ENCODE assay signal across 8 mouse cellular contexts in the genomic region with DNA sequence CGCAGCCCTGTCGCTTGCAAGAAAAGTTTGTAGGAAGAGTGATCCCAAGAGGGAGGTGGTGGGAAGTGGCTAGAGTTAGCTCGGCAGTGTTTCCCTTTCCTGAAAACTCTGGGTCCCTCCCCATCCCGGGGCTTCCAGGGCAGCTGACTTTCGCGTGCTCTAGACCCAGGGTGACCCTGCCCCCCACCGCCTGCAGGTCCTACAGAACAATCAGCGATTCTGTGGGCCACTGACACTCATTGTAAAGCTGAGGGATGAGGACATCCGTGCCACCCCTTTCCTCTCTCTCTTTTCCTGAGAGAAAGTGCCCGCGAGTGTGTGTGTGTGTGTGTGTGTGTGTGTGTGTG. TPM values are rescaled to one million over a fixed set of nuclear protein-coding genes. Genes with fewer than 3 reads are reported as not detected.
DNase-seq lines count a peak whose midpoint lies in the region; ATAC-seq and TF ChIP-seq lines count a peak whose summit lies in the region.

No protein-coding gene starts in this region.

- H3K27ac ChIP-seq in heart, embryonic 13.5 days (replicated peaks), result peak overlapping the region; percentile 98
- H3K27ac ChIP-seq in embryonic facial prominence, embryonic 12.5 days, result peak overlapping the region; percentile 70
- H3K27ac ChIP-seq in intestine, postnatal 0 days (ENCODE audit: low read depth, low read length), result peak overlapping the region; percentile 75
- peak overlapping the region; percentile 87 for H3K27ac ChIP-seq in midbrain, embryonic 10.5 days (replicated peaks)

- H3K4me1 ChIP-seq in heart, embryonic 13.5 days, result peaks cover 73% of the 10 kb centered on the region
- H3K4me1 ChIP-seq in E14TG2a.4 (replicated peaks; ENCODE audit: low read depth, low read length), result peaks cover 65% of the 10 kb centered on the region
- H3K4me1 ChIP-seq in embryonic facial prominence, embryonic 12.5 days, result peaks cover 50% of the 10 kb centered on the region
- peaks cover 14% of the 10 kb centered on the region; the same call in 1 of the 2 replicates for H3K4me1 ChIP-seq in intestine, postnatal 0 days (replicated peaks; ENCODE audit: control insufficient read depth, insufficient read depth, low read length)
- peaks cover 55% of the 10 kb centered on the region for H3K4me1 ChIP-seq in midbrain, embryonic 10.5 days

- no peaks in the 10 kb centered on the region for H3K27me3 ChIP-seq in heart, embryonic 13.5 days (replicated peaks)
- peaks cover 11% of the 10 kb centered on the region for H3K27me3 ChIP-seq in E14TG2a.4 (ENCODE audit: insufficient read depth, low read length)
- no peaks in the 10 kb centered on the region for H3K27me3 ChIP-seq in embryonic facial prominence, embryonic 12.5 days
- no peaks in the 10 kb centered on the region for H3K27me3 ChIP-seq in intestine, postnatal 0 days (replicated peaks; ENCODE audit: control insufficient read depth, insufficient read depth, low read length)
- H3K27me3 ChIP-seq in midbrain, embryonic 10.5 days (ENCODE audit: low read depth, poor library complexity, severe bottlenecking), result peaks cover 30% of the 10 kb centered on the region

- H3K9me3 ChIP-seq in heart, embryonic 13.5 days, result no peaks in the 10 kb centered on the region
- H3K9me3 ChIP-seq in E14TG2a.4 (ENCODE audit: low read length), result peaks cover 4% of the 10 kb centered on the region; the same call in 1 of the 2 replicates
- no peaks in the 10 kb centered on the region for H3K9me3 ChIP-seq in embryonic facial prominence, embryonic 12.5 days
- no peaks in the 10 kb centered on the region for H3K9me3 ChIP-seq in intestine, postnatal 0 days (ENCODE audit: control insufficient read depth)
- no peaks in the 10 kb centered on the region for H3K9me3 ChIP-seq in midbrain, embryonic 10.5 days (replicated peaks)

- no peak for DNase-seq in heart, postnatal 4 days
- DNase-seq in midbrain, embryonic 10.5 days (ENCODE audit: low spot score), result no peak
- DNase-seq in embryo, embryonic 10.5 days (ENCODE audit: low spot score), result no peak
- no peak for DNase-seq in testis, postnatal 10 days (ENCODE audit: low spot score)

- peak; percentile 18; the same call in 1 of the 2 replicates for ATAC-seq in heart, embryonic 13.5 days (ENCODE audit: extremely low read depth, insufficient number of reproducible peaks, low FRiP score, low TSS enrichment)
- ATAC-seq in embryonic facial prominence, embryonic 12.5 days (ENCODE audit: insufficient number of reproducible peaks, insufficient read depth, low FRiP score, low TSS enrichment), result no peak
- peak; percentile 34; the same call in 1 of the 2 replicates for ATAC-seq in intestine, postnatal 0 days

- TF ChIP-seq CTCF in E14TG2a.4 (conservative IDR thresholded peaks at IDR 0.05; ENCODE audit: low read length), result no peak
- TF ChIP-seq CTCF in intestine, postnatal 0 days (IDR thresholded peaks at IDR 0.05; ENCODE audit: low read depth), result no peak

- H3K36me3 ChIP-seq in heart, embryonic 13.5 days, result no peaks in the 10 kb centered on the region; the same call in 1 of the 2 replicates
- H3K36me3 ChIP-seq in E14TG2a.4 (ENCODE audit: insufficient read depth, low read length), result no peaks in the 10 kb centered on the region
- no peaks in the 10 kb centered on the region for H3K36me3 ChIP-seq in embryonic facial prominence, embryonic 12.5 days
- no peaks in the 10 kb centered on the region for H3K36me3 ChIP-seq in intestine, postnatal 0 days (ENCODE audit: control insufficient read depth, insufficient read depth)
- no peaks in the 10 kb centered on the region for H3K36me3 ChIP-seq in midbrain, embryonic 10.5 days

- peak overlapping the region; percentile 87 for H3K4me2 ChIP-seq in heart, embryonic 13.5 days
- H3K4me2 ChIP-seq in embryonic facial prominence, embryonic 12.5 days (replicated peaks), result peak overlapping the region; percentile 82
- peak overlapping the region; percentile 74 for H3K4me2 ChIP-seq in intestine, postnatal 0 days (replicated peaks; ENCODE audit: low read depth)

- H3K4me3 ChIP-seq in heart, embryonic 13.5 days, result peak overlapping the region; percentile 86
- H3K4me3 ChIP-seq in E14TG2a.4 (replicated peaks; ENCODE audit: low read length), result peak overlapping the region; percentile 84
- peak overlapping the region; percentile 60 for H3K4me3 ChIP-seq in embryonic facial prominence, embryonic 12.5 days
- H3K4me3 ChIP-seq in intestine, postnatal 0 days (ENCODE audit: low read depth, low read length), result peak overlapping the region; percentile 68
- peak overlapping the region; percentile 70 for H3K4me3 ChIP-seq in midbrain, embryonic 10.5 days

- H3K9ac ChIP-seq in heart, embryonic 13.5 days, result peak overlapping the region; percentile 96
- peak overlapping the region; percentile 71 for H3K9ac ChIP-seq in embryonic facial prominence, embryonic 12.5 days
- H3K9ac ChIP-seq in intestine, postnatal 0 days (ENCODE audit: low read depth, low read length), result peak overlapping the region; percentile 70

- 0% methylated on average over 11 of the region's 11 CpGs for WGBS in heart, embryonic 13.5 days
- WGBS in embryonic facial prominence, embryonic 12.5 days, result 0% methylated on average over 11 of the region's 11 CpGs
- WGBS in intestine, postnatal 0 days, result 1% methylated on average over 11 of the region's 11 CpGs
- WGBS in midbrain, embryonic 10.5 days, result 3% methylated on average over 11 of the region's 11 CpGs

RNA-seq across cellular contexts. Expression of a gene that starts 9.5 kb away (rescaled TPM):
- polyA plus RNA-seq in heart, embryonic 13.5 days (2015; fragmentation: Nextera tagmentation; extraction: Ambion mirVana), result 207 and 208 TPM in 2 replicates
- total RNA-seq in heart, postnatal 4 days (2021), result 100 to 1,000 TPM; 262 to 267 TPM
- polyA plus RNA-seq in embryonic facial prominence, embryonic 12.5 days (2016; fragmentation: Nextera tagmentation; extraction: Ambion mirVana), result 75.1 and 78.9 TPM in 2 replicates
- polyA plus RNA-seq in intestine, postnatal 0 days (2015; fragmentation: Nextera tagmentation; extraction: Ambion mirVana), result 284 and 285 TPM in 2 replicates
- 41.9 and 44.9 TPM in 2 replicates for polyA plus RNA-seq in midbrain, embryonic 10.5 days (2016; fragmentation: Nextera tagmentation; extraction: Ambion mirVana)

RNA-seq across cellular contexts. Expression of a gene that starts 36.6 kb away (rescaled TPM):
- polyA plus RNA-seq in heart, embryonic 13.5 days (2015; fragmentation: Nextera tagmentation; extraction: Ambion mirVana), result 67.1 and 75.3 TPM in 2 replicates
- 10 to 100 TPM; 40.7 to 43.8 TPM for total RNA-seq in heart, postnatal 4 days (2021)
- 52.8 and 55.0 TPM in 2 replicates for polyA plus RNA-seq in embryonic facial prominence, embryonic 12.5 days (2016; fragmentation: Nextera tagmentation; extraction: Ambion mirVana)
- 22.0 and 22.5 TPM in 2 replicates for polyA plus RNA-seq in intestine, postnatal 0 days (2015; fragmentation: Nextera tagmentation; extraction: Ambion mirVana)
- polyA plus RNA-seq in midbrain, embryonic 10.5 days (2016; fragmentation: Nextera tagmentation; extraction: Ambion mirVana), result 20.4 and 22.8 TPM in 2 replicates

RNA-seq across cellular contexts. Expression of a gene that starts 49.9 kb away (rescaled TPM):
- polyA plus RNA-seq in heart, embryonic 13.5 days (2015; fragmentation: Nextera tagmentation; extraction: Ambion mirVana), result 3,602 and 4,207 TPM in 2 replicates
- total RNA-seq in heart, postnatal 4 days (2021), result 1,000 to 10,000 TPM; 2,021 to 2,289 TPM
- 48.6 and 66.8 TPM in 2 replicates for polyA plus RNA-seq in embryonic facial prominence, embryonic 12.5 days (2016; fragmentation: Nextera tagmentation; extraction: Ambion mirVana)
- 3.1 and 4.1 TPM in 2 replicates for polyA plus RNA-seq in intestine, postnatal 0 days (2015; fragmentation: Nextera tagmentation; extraction: Ambion mirVana)
- polyA plus RNA-seq in midbrain, embryonic 10.5 days (2016; fragmentation: Nextera tagmentation; extraction: Ambion mirVana), result 0.72 and 0.78 TPM in 2 replicates

Comparison
In these comparisons a context has a peak if more than half of its experiments do, and no peak if none do; other contexts are left out.
1. RNA of a gene that starts 49.9 kb away (polyA plus RNA-seq): 3,602 to 4,207 TPM in heart, embryonic 13.5 days; 48.6 to 66.8 TPM in embryonic facial prominence, embryonic 12.5 days, 3.1 to 4.1 TPM in intestine, postnatal 0 days and 0.72 to 0.78 TPM in midbrain, embryonic 10.5 days; every median in the first group is over 10 times any median in the second.
2. Peak in every context shown above with its lines, with median percentiles within 50 percentile points of each other: H3K27ac ChIP-seq, H3K4me2 ChIP-seq, H3K4me3 ChIP-seq and H3K9ac ChIP-seq.